Mouse (Mus musculus): ENCODE results near the gene Olfr887.

Olfr887 gene

DNA sequence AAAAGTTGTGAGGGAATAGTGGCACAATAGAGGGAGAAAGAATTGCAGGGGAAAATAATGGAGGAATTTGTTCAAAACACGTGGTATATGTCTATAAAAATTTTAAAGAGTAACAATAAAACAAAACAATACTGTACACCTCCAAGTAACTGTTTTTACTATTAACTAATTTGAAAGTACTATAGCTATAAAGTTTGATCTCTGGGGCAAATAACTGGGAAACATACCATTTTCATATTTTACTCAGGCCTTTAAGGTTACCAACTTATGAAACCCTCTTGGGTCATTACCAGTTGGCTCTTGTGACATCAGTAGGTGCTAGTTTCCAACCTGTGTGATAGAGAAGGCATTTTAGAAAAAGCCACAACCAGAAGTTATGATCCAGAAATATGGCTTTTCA, at the start of gene Olfr887:
Gene Olfr887, plus strand, starts transcription at position 301 of the 400 bp plus-strand sequence.
- no peak for DNase-seq

- no peak for DNase-seq
Measured at GRCm38 (mm10) chr9:38046255-38046654, 37.6 kb upstream of the Olfr887 start, which contains the start of gene Olfr884. Olfr884 (plus strand) TSS chr9:38046555.

DNA sequence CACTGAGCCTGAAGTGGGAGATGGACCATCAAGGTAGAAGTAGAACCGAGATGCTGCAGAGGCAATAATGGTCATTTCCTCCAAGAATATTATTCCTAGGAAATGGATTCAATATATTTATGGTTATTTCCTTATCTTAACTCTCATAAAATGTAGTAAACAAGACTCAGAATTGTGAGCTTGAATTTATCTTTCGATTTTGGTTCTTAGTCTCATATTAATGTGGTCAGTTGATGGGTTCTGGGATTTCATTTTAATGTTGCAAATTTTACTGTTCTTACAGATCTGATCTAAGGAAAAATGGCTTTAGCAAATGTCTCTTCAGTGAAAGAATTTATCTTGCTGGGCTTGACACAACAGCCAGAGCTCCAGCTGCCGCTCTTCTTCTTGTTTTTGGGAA, 22.9 kb upstream of the Olfr887 start, which contains the start of gene Olfr885:
Gene Olfr885, plus strand, starts transcription at position 301 of the 400 bp plus-strand sequence.
- DNase-seq, result no peak

DNA sequence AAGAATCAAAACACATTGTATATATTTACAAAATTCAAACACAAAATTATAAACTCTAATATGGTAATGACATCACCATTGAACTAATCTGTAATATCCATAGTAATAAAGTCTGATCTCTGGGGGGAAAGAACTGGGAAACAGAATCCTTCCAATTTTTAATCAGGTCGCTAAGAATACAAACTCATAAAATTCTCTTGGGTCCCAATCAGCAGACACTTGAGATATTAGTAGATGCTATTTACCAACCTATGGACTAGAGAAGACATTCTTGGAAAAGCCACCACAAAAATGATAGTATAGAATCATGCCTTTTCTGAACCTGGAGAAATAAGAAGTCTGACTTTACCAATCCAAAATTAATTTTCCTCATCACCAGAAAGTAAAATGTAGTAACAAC, 24.0 kb downstream of the Olfr887 start, which contains the start of gene Olfr888:
Gene Olfr888, plus strand, starts transcription at position 301 of the 400 bp plus-strand sequence.
- DNase-seq, result no peak

DNA sequence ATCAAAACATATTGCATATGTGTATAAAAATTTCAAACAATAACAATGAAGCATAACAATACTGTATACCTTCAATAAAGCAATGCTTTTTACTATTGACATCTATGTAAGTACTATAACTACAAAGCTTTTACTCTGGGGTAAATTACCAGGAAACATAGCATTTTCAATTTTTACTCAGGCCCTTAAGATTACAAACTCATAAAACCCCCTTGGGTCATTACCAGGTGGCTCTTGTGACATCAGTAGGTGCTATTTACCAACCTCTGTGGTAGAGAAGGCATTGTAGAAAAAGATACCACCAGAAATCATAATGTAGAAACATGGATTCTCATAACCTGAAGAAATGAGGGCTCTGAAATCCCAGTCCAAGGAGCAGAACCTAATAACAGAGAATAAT, 31.0 kb downstream of the Olfr887 start, which contains the start of gene Olfr889:
Gene Olfr889, plus strand, starts transcription at position 301 of the 400 bp plus-strand sequence.
- no peak for DNase-seq
